Mouse (Mus musculus) gastrocnemius, postnatal 14 days (tissue): ENCODE measurements around the gene Ccdc3. TPM values are rescaled to one million over a fixed set of nuclear protein-coding genes. Genes with fewer than 3 reads are reported as not detected.
"Not testable (repeated sequence)": the region's sequence is repeated elsewhere in the genome, so short reads cannot be mapped to it uniquely, and the experiment has no call there.

Experiments
- DNase-seq: peaks from one replicate; pipeline ENCODE4 v3.0.0; 2021; ENCODE audit warnings: mixed read lengths
- intact Hi-C: fragments of 180-260 bp; cut with DNase I; formaldehyde crosslinking; loops from one replicate; pipeline ENCODE4 v1.15.1; 2025; ENCODE audit warnings: low total_unique reads
- long read RNA-seq, 2 experiments: library from polyadenylated mRNA; stranded (forward); transcript quantifications; one replicate each; pipeline ENCODE4 v2.0.0; 2021
- total RNA-seq, 2 experiments: library from RNA; stranded (reverse); gene quantifications; 2 replicates each; pipeline ENCODE4 v1.2.3; 2021

Ccdc3 gene
- 1 to 10 TPM; 7.5 to 8.8 TPM for total RNA-seq
- long read RNA-seq, experiment 1, transcript Ccdc3-201 (3 exons, 2,670 nt) = major isoform, 8 of 8 reads
- long read RNA-seq, experiment 1, partial matches to known transcripts = 0 of 8 reads
- long read RNA-seq, experiment 1, other reads (novel, unspliced or antisense) = 0 of 8 reads
- long read RNA-seq, experiment 2, transcript Ccdc3-201 (3 exons, 2,670 nt) = major isoform, 10 of 11 reads
- long read RNA-seq, experiment 2, partial matches to known transcripts = 0 of 11 reads
- long read RNA-seq, experiment 2, other reads (novel, unspliced or antisense) = 1 of 11 reads

- intact Hi-C loops = no loop called here
- peak; percentile 31 for DNase-seq
These were observed at the start of gene Ccdc3 for GRCm38 (mm10) chr2:5137500-5138286. TSS of gene Ccdc3 (plus strand) at chr2:5137776.

- intact Hi-C loops = loop anchor here (10.0 kb wide), 1 partner anchor 304 kb away; no protein-coding TSS in a partner anchor
- DNase-seq = not testable (repeated sequence)
These were observed 47.2 kb upstream of the Ccdc3 start for GRCm38 (mm10) chr2:5090385-5090784.

- intact Hi-C loops = loop anchor here (10.0 kb wide), 1 partner anchor 300 kb away; no protein-coding TSS in a partner anchor
- DNase-seq = no peak
These were observed 42.7 kb upstream of the Ccdc3 start for GRCm38 (mm10) chr2:5094876-5095275.

GRCm38 (mm10) chr2:5095316-5095715 is 42.3 kb upstream of the Ccdc3 start:
- intact Hi-C loops = loop anchor here (10.0 kb wide), 1 partner anchor 299 kb away; no protein-coding TSS in a partner anchor
- DNase-seq = no peak

GRCm38 (mm10) chr2:5097786-5098445 is 39.7 kb upstream of the Ccdc3 start:
- intact Hi-C loops = loop anchor here (10.0 kb wide), 1 partner anchor 297 kb away; no protein-coding TSS in a partner anchor
- no peak for DNase-seq

GRCm38 (mm10) chr2:5099176-5099575 is 38.4 kb upstream of the Ccdc3 start:
- DNase-seq = no peak
- intact Hi-C loops = loop anchor here (10.0 kb wide), 1 partner anchor 296 kb away; no protein-coding TSS in a partner anchor

- DNase-seq = no peak
- intact Hi-C loops = no loop called here
These were observed 35.8 kb upstream of the Ccdc3 start for GRCm38 (mm10) chr2:5101743-5102245.

- intact Hi-C loops = no loop called here
- DNase-seq = no peak
These were observed 34.7 kb upstream of the Ccdc3 start for GRCm38 (mm10) chr2:5102891-5103290.

- intact Hi-C loops = no loop called here
- DNase-seq = no peak
These were observed 24.7 kb upstream of the Ccdc3 start for GRCm38 (mm10) chr2:5112785-5113291.

- no peak for DNase-seq
- intact Hi-C loops = no loop called here
These were observed 23.2 kb upstream of the Ccdc3 start for GRCm38 (mm10) chr2:5114386-5114785.

GRCm38 (mm10) chr2:5116856-5117532 is 20.6 kb upstream of the Ccdc3 start:
- intact Hi-C loops = no loop called here
- DNase-seq = no peak

GRCm38 (mm10) chr2:5125506-5125905 is 12.1 kb upstream of the Ccdc3 start:
- intact Hi-C loops = no loop called here
- DNase-seq = no peak

GRCm38 (mm10) chr2:5127369-5127768 is 10.2 kb upstream of the Ccdc3 start:
- intact Hi-C loops = no loop called here
- no peak for DNase-seq

GRCm38 (mm10) chr2:5129099-5129498 is 8.5 kb upstream of the Ccdc3 start:
- DNase-seq = no peak
- intact Hi-C loops = no loop called here

GRCm38 (mm10) chr2:5132046-5132445 is 5.5 kb upstream of the Ccdc3 start:
- intact Hi-C loops = no loop called here
- no peak for DNase-seq

GRCm38 (mm10) chr2:5134959-5135743 is 2.4 kb upstream of the Ccdc3 start:
- intact Hi-C loops = no loop called here
- DNase-seq = no peak

GRCm38 (mm10) chr2:5139961-5140360 is 2.4 kb downstream of the Ccdc3 start:
- intact Hi-C loops = no loop called here
- no peak for DNase-seq

GRCm38 (mm10) chr2:5144446-5144845 is 6.9 kb downstream of the Ccdc3 start:
- intact Hi-C loops = no loop called here

More at GRCm38 (mm10) chr2:5144446-5144845, 6.9 kb downstream of the Ccdc3 start:
- DNase-seq = no peak
